Mouse (Mus musculus) liver, postnatal 0 days (tissue): ENCODE data around the gene Fam168a.

Experiments used
- CTCF ChIP-seq: sonication (generic); IDR thresholded peaks from 2 replicates; pipeline ENCODE4 v1.5.1; 2016; ENCODE audit warnings: antibody characterized with exemption, low read depth
- EP300 ChIP-seq: IDR thresholded peaks from 2 replicates; pipeline ENCODE4 v1.6.1; 2016; ENCODE audit warnings: antibody characterized with exemption, low read depth, mild to moderate bottlenecking

DNA sequence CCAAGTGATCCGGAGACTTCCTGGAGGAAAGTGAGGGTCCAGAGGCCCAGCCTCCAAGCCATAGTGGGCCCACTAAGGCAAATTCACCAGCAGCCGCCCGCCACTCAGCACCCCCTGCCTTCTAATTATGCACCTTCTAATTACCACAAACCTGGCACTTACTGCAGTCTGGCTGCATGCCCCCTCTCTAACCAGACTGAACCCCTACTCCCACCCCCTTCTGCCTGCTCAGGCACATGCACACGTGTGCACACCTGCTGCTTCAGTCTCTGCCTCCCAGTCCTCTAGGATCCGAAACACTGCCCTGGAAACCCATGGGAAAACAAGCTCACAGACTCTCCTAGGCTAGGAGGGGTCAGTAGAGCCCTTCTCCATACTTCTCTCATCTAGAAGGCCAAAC lies 148.4 kb downstream of the Fam168a start:
- TF ChIP-seq EP300 (no peak), CTCF (no peak)
